In genomic region chr7:79756334-79756733, GRCm38 (mm10) we compare ENCODE assay signal across 26 mouse cellular contexts. TPM values are rescaled to one million over a fixed set of nuclear protein-coding genes. Genes with fewer than 3 reads are reported as not detected.
DNase-seq lines count a peak whose midpoint lies in the region; ATAC-seq and TF ChIP-seq lines count a peak whose summit lies in the region.
"Had no signal": no experiment of that assay in that cellular context is flagged by ENCODE, and none has a peak within 500 bp of the region (broad histone marks: within the 10 kb centered on the region; RNA-seq: fewer than 3 reads in every experiment).

No protein-coding gene starts in this region.

- 50% methylated on average over 2 of the region's 2 CpGs for WGBS in embryonic facial prominence, embryonic 11.5 days
- WGBS in embryonic facial prominence, embryonic 10.5 days: 45% methylated on average over 2 of the region's 2 CpGs

- peak; percentile 13; the same call in 1 of the 2 replicates for TF ChIP-seq CTCF in left cerebral cortex, adult 2 months (IDR thresholded peaks at IDR 0.05)
- no peak for TF ChIP-seq CTCF in testis, adult 2 months (IDR thresholded peaks at IDR 0.05; ENCODE audit: control insufficient read depth, insufficient read depth, insufficient replicate concordance, low read depth, low read length)
- no peak for TF ChIP-seq CTCF in gastrocnemius, adult 2 months (IDR thresholded peaks at IDR 0.05)

- intact Hi-C loops in left cerebral cortex, adult 2 months (cut with DNase I): no loop called here
- intact Hi-C loops in gastrocnemius, adult 2 months (cut with DNase I): no loop called here

- no peak overlapping the region for H3K27ac ChIP-seq in embryonic facial prominence, embryonic 11.5 days (replicated peaks; ENCODE audit: low read depth, low read length)
- no peak overlapping the region for H3K27ac ChIP-seq in embryonic facial prominence, embryonic 10.5 days (replicated peaks)
- H3K27ac ChIP-seq in left cerebral cortex, adult 2 months: no peak overlapping the region
- H3K27ac ChIP-seq in testis, adult 2 months (ENCODE audit: control insufficient read depth, insufficient read depth, low read depth, low read length): peak overlapping the region; percentile 43; the same call in 1 of the 2 replicates
- no peak overlapping the region for H3K27ac ChIP-seq in gastrocnemius, adult 2 months
- H3K27ac ChIP-seq: embryonic facial prominence, embryonic 12.5 days; heart, embryonic 10.5 days; limb, embryonic 15.5 days; lung, embryonic 15.5 days; midbrain, embryonic 12.5 days had no signal

- H3K9ac ChIP-seq in embryonic facial prominence, embryonic 11.5 days (replicated peaks; ENCODE audit: low read length): no peak overlapping the region
- H3K9ac ChIP-seq: embryonic facial prominence, embryonic 12.5 days; limb, embryonic 15.5 days; lung, embryonic 15.5 days; midbrain, embryonic 12.5 days had no signal

- H3K4me1 ChIP-seq in embryonic facial prominence, embryonic 11.5 days (ENCODE audit: control insufficient read depth, insufficient read depth, low read length): no peaks in the 10 kb centered on the region
- H3K4me1 ChIP-seq in embryonic facial prominence, embryonic 10.5 days: no peaks in the 10 kb centered on the region
- H3K4me1 ChIP-seq in testis, adult 2 months (ENCODE audit: control insufficient read depth, insufficient read depth, low read length): no peaks in the 10 kb centered on the region
- H3K4me1 ChIP-seq: embryonic facial prominence, embryonic 12.5 days; heart, embryonic 10.5 days; limb, embryonic 15.5 days; midbrain, embryonic 12.5 days had no signal

- no peaks in the 10 kb centered on the region for H3K36me3 ChIP-seq in embryonic facial prominence, embryonic 11.5 days (replicated peaks; ENCODE audit: control insufficient read depth, insufficient read depth, low read depth, low read length)
- H3K36me3 ChIP-seq in embryonic facial prominence, embryonic 10.5 days (replicated peaks): no peaks in the 10 kb centered on the region
- H3K36me3 ChIP-seq in testis, adult 2 months (ENCODE audit: control insufficient read depth, insufficient read depth, low read length): no peaks in the 10 kb centered on the region
- H3K36me3 ChIP-seq: embryonic facial prominence, embryonic 12.5 days; heart, embryonic 10.5 days; limb, embryonic 15.5 days; lung, embryonic 15.5 days; midbrain, embryonic 12.5 days had no signal

- DNase-seq in embryonic facial prominence, embryonic 11.5 days (ENCODE audit: low spot score): peak; percentile 9
- no peak for DNase-seq in embryonic facial prominence, embryonic 10.5 days (ENCODE audit: low spot score)
- DNase-seq in left cerebral cortex, adult 2 months (ENCODE audit: extremely low spot score in 1 of 2, low spot score in 2 of 2): no peak
- DNase-seq in left cerebral cortex, adult 8-10 months (ENCODE audit: low spot score in 2 of 2): no peak
- no peak for DNase-seq in testis, postnatal 10 days (ENCODE audit: low spot score)
- no peak for DNase-seq in embryo, embryonic 9.5 days (ENCODE audit: extremely low spot score)
- DNase-seq in gastrocnemius, adult 2 months: no peak
- DNase-seq: B cell, adult 2 months; cerebellum, adult 8-10 months; thymus, adult 18-20 months had no signal

- H3K9me3 ChIP-seq in embryonic facial prominence, embryonic 11.5 days (replicated peaks; ENCODE audit: control insufficient read depth, low read length): no peaks in the 10 kb centered on the region
- no peaks in the 10 kb centered on the region for H3K9me3 ChIP-seq in embryonic facial prominence, embryonic 10.5 days
- H3K9me3 ChIP-seq: embryonic facial prominence, embryonic 12.5 days; heart, embryonic 10.5 days; limb, embryonic 15.5 days; lung, embryonic 15.5 days; midbrain, embryonic 12.5 days had no signal

- no peaks in the 10 kb centered on the region for H3K27me3 ChIP-seq in embryonic facial prominence, embryonic 11.5 days (ENCODE audit: control insufficient read depth, insufficient read depth, low read length)
- no peaks in the 10 kb centered on the region for H3K27me3 ChIP-seq in embryonic facial prominence, embryonic 10.5 days (replicated peaks; ENCODE audit: low read depth, poor library complexity, severe bottlenecking)
- H3K27me3 ChIP-seq in testis, adult 2 months (ENCODE audit: control insufficient read depth, insufficient read depth, low read length): no peaks in the 10 kb centered on the region
- H3K27me3 ChIP-seq: embryonic facial prominence, embryonic 12.5 days; limb, embryonic 15.5 days; lung, embryonic 15.5 days; midbrain, embryonic 12.5 days had no signal

- no peak for TF ChIP-seq POLR2A in testis, adult 2 months (IDR thresholded peaks at IDR 0.05; ENCODE audit: control insufficient read depth, low read depth, low read length)

- no peak overlapping the region for H3K4me3 ChIP-seq in embryonic facial prominence, embryonic 11.5 days (ENCODE audit: low read depth, low read length)
- no peak overlapping the region for H3K4me3 ChIP-seq in embryonic facial prominence, embryonic 10.5 days
- no peak overlapping the region for H3K4me3 ChIP-seq in left cerebral cortex, adult 2 months
- no peak overlapping the region for H3K4me3 ChIP-seq in testis, adult 2 months (ENCODE audit: control insufficient read depth, low read depth, low read length)
- H3K4me3 ChIP-seq in gastrocnemius, adult 2 months: no peak overlapping the region
- H3K4me3 ChIP-seq: embryonic facial prominence, embryonic 12.5 days; erythroblast, embryonic 14.5 days; heart, embryonic 10.5 days; limb, embryonic 15.5 days; lung, embryonic 15.5 days; midbrain, embryonic 12.5 days; myocyte had no signal

- no peak for ATAC-seq in embryonic facial prominence, embryonic 11.5 days (replicated peaks; ENCODE audit: insufficient number of reproducible peaks, low FRiP score, low TSS enrichment, low read depth)
- ATAC-seq: forebrain, embryonic 14.5 days had no signal

- H3K4me2 ChIP-seq in embryonic facial prominence, embryonic 11.5 days (ENCODE audit: low read depth, low read length): no peak overlapping the region
- H3K4me2 ChIP-seq: embryonic facial prominence, embryonic 12.5 days; limb, embryonic 15.5 days; lung, embryonic 15.5 days; midbrain, embryonic 12.5 days had no signal

RNA-seq across cellular contexts. Expression of gene Wdr93, which starts 13.4 kb away (rescaled TPM):
- 0.21 and 0.42 TPM in 2 replicates for polyA plus RNA-seq in embryonic facial prominence, embryonic 11.5 days (2014; fragmentation: Nextera tagmentation; extraction: Ambion mirVana)
- 0.38 and 0.45 TPM in 2 replicates for polyA plus RNA-seq in embryonic facial prominence, embryonic 10.5 days (2016; fragmentation: Nextera tagmentation; extraction: Ambion mirVana)
- under 1 TPM in 1 of 2 experiments, not detected in 1; 0.35 TPM for total RNA-seq in left cerebral cortex, adult 2 months (2021)
- total RNA-seq in left cerebral cortex, adult 8-10 months (2022): under 1 TPM; 0.18 to 0.61 (median 0.34) TPM
- 34.4 and 36.9 TPM in 2 replicates for polyA plus RNA-seq in testis, adult 2 months (2012; rRNA removed)
- total RNA-seq in gastrocnemius, adult 2 months (2021): under 1 TPM in 1 of 2 experiments, not detected in 1; 0.14 TPM
- polyA plus RNA-seq: erythroblast, embryonic 14.5 days; heart, postnatal 0 days; limb, embryonic 15.5 days had no signal

RNA-seq across cellular contexts. Expression of gene Pex11a, which starts 13.4 kb away (rescaled TPM):
- 7.1 and 8.3 TPM in 2 replicates for polyA plus RNA-seq in embryonic facial prominence, embryonic 11.5 days (2014; fragmentation: Nextera tagmentation; extraction: Ambion mirVana)
- 7.2 and 8.4 TPM in 2 replicates for polyA plus RNA-seq in embryonic facial prominence, embryonic 10.5 days (2016; fragmentation: Nextera tagmentation; extraction: Ambion mirVana)
- 10 to 100 TPM; 10.1 to 11.5 TPM for total RNA-seq in left cerebral cortex, adult 2 months (2021)
- 10 to 100 TPM in 1 of 4 experiments, 1 to 10 TPM in 3; 9.4 to 10.7 (median 9.9) TPM for total RNA-seq in left cerebral cortex, adult 8-10 months (2022)
- polyA plus RNA-seq in testis, adult 2 months (2012; rRNA removed): 35.3 and 37.8 TPM in 2 replicates
- 10 to 100 TPM; 10.4 to 15.2 TPM for total RNA-seq in gastrocnemius, adult 2 months (2021)
- polyA plus RNA-seq: erythroblast, embryonic 14.5 days had no signal

RNA-seq across cellular contexts. Expression of gene Plin1, which starts 23.6 kb away (rescaled TPM):
- not detected in 2 replicates for polyA plus RNA-seq in embryonic facial prominence, embryonic 11.5 days (2014; fragmentation: Nextera tagmentation; extraction: Ambion mirVana)
- 0.10 TPM in 1 of 2 replicates, not detected in the other for polyA plus RNA-seq in embryonic facial prominence, embryonic 10.5 days (2016; fragmentation: Nextera tagmentation; extraction: Ambion mirVana)
- total RNA-seq in left cerebral cortex, adult 2 months (2021): not detected
- total RNA-seq in left cerebral cortex, adult 8-10 months (2022): under 1 TPM in 3 of 4 experiments, not detected in 1; 0.18 to 0.23 (median 0.23) TPM
- 3.2 and 4.9 TPM in 2 replicates for polyA plus RNA-seq in testis, adult 2 months (2012; rRNA removed)
- 1 to 10 TPM in 1 of 2 experiments, under 1 TPM in 1; 0.66 to 3.6 TPM for total RNA-seq in gastrocnemius, adult 2 months (2021)
- total RNA-seq: left cerebral cortex, postnatal 25 days had no signal
- polyA plus RNA-seq: embryonic facial prominence, embryonic 12.5 days; erythroblast, embryonic 14.5 days; forebrain, embryonic 14.5 days; heart, embryonic 10.5 days; hindbrain, embryonic 11.5 days; intestine, embryonic 14.5 days; limb, embryonic 15.5 days; lung, embryonic 15.5 days; midbrain, embryonic 12.5 days; myocyte had no signal

RNA-seq across cellular contexts. Expression of gene Mesp1, which starts 37.3 kb away (rescaled TPM):
- 0.17 TPM in 1 of 2 replicates, not detected in the other for polyA plus RNA-seq in embryonic facial prominence, embryonic 11.5 days (2014; fragmentation: Nextera tagmentation; extraction: Ambion mirVana)
- 0.11 TPM in 1 of 2 replicates, not detected in the other for polyA plus RNA-seq in embryonic facial prominence, embryonic 10.5 days (2016; fragmentation: Nextera tagmentation; extraction: Ambion mirVana)
- under 1 TPM in 1 of 2 experiments, not detected in 1; 0.27 TPM for total RNA-seq in left cerebral cortex, adult 2 months (2021)
- under 1 TPM in 1 of 4 experiments, not detected in 3; 0.30 TPM for total RNA-seq in left cerebral cortex, adult 8-10 months (2022)
- polyA plus RNA-seq in testis, adult 2 months (2012; rRNA removed): 101 and 134 TPM in 2 replicates
- not detected for total RNA-seq in gastrocnemius, adult 2 months (2021)
- total RNA-seq: gastrocnemius, postnatal 4 days had no signal
- polyA plus RNA-seq: embryonic facial prominence, embryonic 12.5 days; forebrain, embryonic 14.5 days; heart, postnatal 0 days; hindbrain, embryonic 11.5 days; kidney, embryonic 14.5 days; lung, embryonic 15.5 days; midbrain, embryonic 12.5 days; myocyte; neural tube, embryonic 14.5 days had no signal

RNA-seq across cellular contexts. Expression of gene Kif7, which starts 40.8 kb away (rescaled TPM):
- 4.5 TPM in 2 replicates for polyA plus RNA-seq in embryonic facial prominence, embryonic 11.5 days (2014; fragmentation: Nextera tagmentation; extraction: Ambion mirVana)
- 7.4 and 7.7 TPM in 2 replicates for polyA plus RNA-seq in embryonic facial prominence, embryonic 10.5 days (2016; fragmentation: Nextera tagmentation; extraction: Ambion mirVana)
- 1 to 10 TPM; 1.4 to 1.7 TPM for total RNA-seq in left cerebral cortex, adult 2 months (2021)
- 1 to 10 TPM; 1.6 to 2.2 (median 1.8) TPM for total RNA-seq in left cerebral cortex, adult 8-10 months (2022)
- 1.2 and 1.3 TPM in 2 replicates for polyA plus RNA-seq in testis, adult 2 months (2012; rRNA removed)
- total RNA-seq in gastrocnemius, adult 2 months (2021): under 1 TPM; 0.54 to 0.56 TPM
